In the genomic region with DNA sequence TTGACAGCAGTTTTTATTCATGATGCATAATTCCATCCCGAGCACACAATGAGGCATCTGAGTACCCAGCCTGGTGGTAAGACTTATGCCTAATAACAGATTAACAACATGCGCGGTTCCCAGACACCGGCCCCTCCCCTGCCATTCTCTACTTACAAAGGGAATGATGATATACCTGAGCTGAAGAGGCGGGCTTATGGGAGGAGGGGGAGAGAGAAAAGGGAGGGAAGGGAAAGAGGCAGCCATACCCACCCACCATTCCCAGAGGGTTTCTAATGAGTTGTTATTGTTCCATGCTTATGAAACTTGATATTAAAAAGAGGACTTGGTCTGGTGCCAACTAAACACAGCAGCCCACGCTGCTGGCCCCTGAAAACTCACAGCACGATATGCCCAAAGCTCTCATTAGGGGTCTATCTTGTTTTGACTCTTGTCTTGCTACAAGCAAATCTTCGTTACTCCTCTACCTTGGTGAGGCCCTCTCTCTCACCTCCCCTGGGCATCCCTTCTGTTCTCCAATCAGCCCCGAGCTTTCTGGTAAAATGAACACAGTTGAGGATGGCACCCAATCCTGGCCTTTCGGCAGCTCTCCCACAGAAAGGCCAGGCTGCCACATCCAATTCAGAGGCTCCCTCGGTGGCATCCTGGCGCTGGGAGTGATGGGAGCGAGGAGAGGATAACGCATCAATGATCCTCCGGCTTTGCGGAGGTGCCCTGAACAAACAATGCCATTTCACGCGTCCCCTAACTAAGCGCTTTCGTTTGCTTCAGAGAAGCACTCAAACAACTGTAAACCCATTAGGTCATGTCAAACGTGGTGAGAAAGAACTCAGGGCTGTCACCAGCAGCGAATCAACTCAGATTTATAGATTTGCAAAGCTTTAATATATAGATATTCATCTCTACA, we compare ENCODE assay signal across 12 mouse cellular contexts.
DNase-seq lines count a peak whose midpoint lies in the region; ATAC-seq and TF ChIP-seq lines count a peak whose summit lies in the region.
"Had no signal": no experiment of that assay in that cellular context is flagged by ENCODE, and none has a peak within 500 bp of the region (broad histone marks: within the 10 kb centered on the region; RNA-seq: fewer than 3 reads in every experiment).

No protein-coding gene starts in this region.

- ATAC-seq in limb, embryonic 14.5 days (ENCODE audit: low FRiP score, low read depth) = no peak
- ATAC-seq in forebrain, embryonic 15.5 days (replicated peaks) = peak; percentile 50; the same call in 1 of the 2 replicates
- ATAC-seq in cerebellum, adult (ENCODE audit: insufficient number of reproducible peaks, low FRiP score, low TSS enrichment) = no peak

- peaks cover 10% of the 10 kb centered on the region for H3K4me1 ChIP-seq in limb, embryonic 14.5 days (ENCODE audit: control insufficient read depth, insufficient read depth, low read length)
- H3K4me1 ChIP-seq in limb, embryonic 10.5 days = peaks cover 9% of the 10 kb centered on the region
- peaks cover 53% of the 10 kb centered on the region for H3K4me1 ChIP-seq in forebrain, embryonic 15.5 days
- H3K4me1 ChIP-seq in midbrain, embryonic 10.5 days = peaks cover 42% of the 10 kb centered on the region

- WGBS in limb, embryonic 14.5 days = 65% methylated on average over 22 of the region's 22 CpGs
- WGBS in limb, embryonic 10.5 days = 85% methylated on average over 22 of the region's 22 CpGs
- WGBS in forebrain, embryonic 15.5 days = 20% methylated on average over 22 of the region's 22 CpGs
- WGBS in midbrain, embryonic 10.5 days = 87% methylated on average over 22 of the region's 22 CpGs

- 0 out of 2 replicates have a peak, but pooled peaks cover 2% of the 10 kb centered on the region for H3K9me3 ChIP-seq in limb, embryonic 14.5 days (ENCODE audit: control insufficient read depth, low read length)
- no peaks in the 10 kb centered on the region for H3K9me3 ChIP-seq in limb, embryonic 10.5 days (replicated peaks)
- H3K9me3 ChIP-seq in forebrain, embryonic 15.5 days = no peaks in the 10 kb centered on the region
- H3K9me3 ChIP-seq in midbrain, embryonic 10.5 days (replicated peaks) = no peaks in the 10 kb centered on the region
- H3K9me3 ChIP-seq: heart, embryonic 13.5 days; limb, embryonic 12.5 days had no signal

- no peak for TF ChIP-seq CTCF in left cerebral cortex, adult 2 months (IDR thresholded peaks at IDR 0.05)

- no peaks in the 10 kb centered on the region for H3K27me3 ChIP-seq in limb, embryonic 14.5 days (ENCODE audit: control insufficient read depth, insufficient read depth, low read length)
- H3K27me3 ChIP-seq in limb, embryonic 10.5 days (ENCODE audit: low read depth, poor library complexity, severe bottlenecking) = no peaks in the 10 kb centered on the region
- H3K27me3 ChIP-seq in forebrain, embryonic 15.5 days = no peaks in the 10 kb centered on the region
- no peaks in the 10 kb centered on the region for H3K27me3 ChIP-seq in midbrain, embryonic 10.5 days (ENCODE audit: low read depth, poor library complexity, severe bottlenecking)
- H3K27me3 ChIP-seq: CH12.LX; heart, embryonic 13.5 days had no signal

- H3K9ac ChIP-seq in limb, embryonic 14.5 days (ENCODE audit: low read depth, low read length, severe bottlenecking) = no peak overlapping the region
- H3K9ac ChIP-seq in forebrain, embryonic 15.5 days (replicated peaks) = peak overlapping the region; percentile 14
- H3K9ac ChIP-seq: heart, embryonic 13.5 days; limb, embryonic 12.5 days had no signal

- no peak overlapping the region for H3K27ac ChIP-seq in limb, embryonic 14.5 days (replicated peaks; ENCODE audit: low read depth, low read length)
- no peak overlapping the region for H3K27ac ChIP-seq in limb, embryonic 10.5 days
- peak overlapping the region; percentile 57 for H3K27ac ChIP-seq in forebrain, embryonic 15.5 days (replicated peaks)
- peak overlapping the region; percentile 69 for H3K27ac ChIP-seq in midbrain, embryonic 10.5 days (replicated peaks)
- no peak overlapping the region for H3K27ac ChIP-seq in left cerebral cortex, adult 2 months
- H3K27ac ChIP-seq: limb, embryonic 12.5 days had no signal

- DNase-seq in limb, embryonic 14.5 days (ENCODE audit: low spot score) = peak; percentile 49
- DNase-seq in limb, embryonic 10.5 days (ENCODE audit: low spot score) = no peak
- DNase-seq in midbrain, embryonic 10.5 days (ENCODE audit: low spot score) = no peak
- DNase-seq in retina, postnatal 1 day = peak; percentile 85
- no peak for DNase-seq in left cerebral cortex, adult 2 months (ENCODE audit: extremely low spot score in 1 of 2, low spot score in 2 of 2)
- DNase-seq: adrenal gland, postnatal 10 days; kidney, adult 11 months had no signal

- H3K36me3 ChIP-seq in limb, embryonic 14.5 days (ENCODE audit: control insufficient read depth, insufficient read depth, low read length) = no peaks in the 10 kb centered on the region; the same call in 1 of the 2 replicates
- H3K36me3 ChIP-seq in limb, embryonic 10.5 days = peaks cover 15% of the 10 kb centered on the region
- H3K36me3 ChIP-seq in forebrain, embryonic 15.5 days = no peaks in the 10 kb centered on the region
- H3K36me3 ChIP-seq in midbrain, embryonic 10.5 days = peaks cover 26% of the 10 kb centered on the region
- H3K36me3 ChIP-seq: limb, embryonic 12.5 days had no signal

- no peak overlapping the region for H3K4me2 ChIP-seq in limb, embryonic 14.5 days (replicated peaks; ENCODE audit: low read depth, low read length, severe bottlenecking)
- H3K4me2 ChIP-seq in forebrain, embryonic 15.5 days (replicated peaks) = peak overlapping the region; percentile 29
- H3K4me2 ChIP-seq: heart, embryonic 13.5 days; limb, embryonic 12.5 days had no signal

- no peak for TF ChIP-seq POLR2A in limb, embryonic 14.5 days (IDR thresholded peaks at IDR 0.05; ENCODE audit: borderline replicate concordance, extremely low read depth, insufficient read depth, insufficient read length)

- intact Hi-C loops in left cerebral cortex, adult 2 months (cut with DNase I) = no loop called here

- H3K4me3 ChIP-seq in limb, embryonic 14.5 days (replicated peaks; ENCODE audit: low read length) = no peak overlapping the region
- no peak overlapping the region for H3K4me3 ChIP-seq in limb, embryonic 10.5 days
- H3K4me3 ChIP-seq in forebrain, embryonic 15.5 days = no peak overlapping the region
- H3K4me3 ChIP-seq in midbrain, embryonic 10.5 days = no peak overlapping the region
- H3K4me3 ChIP-seq in left cerebral cortex, adult 2 months = no peak overlapping the region
- H3K4me3 ChIP-seq: heart, embryonic 13.5 days; limb, embryonic 12.5 days had no signal

Comparison
In these comparisons a context has a peak if more than half of its experiments do, and no peak if none do; other contexts are left out.
1. DNase-seq: peak in limb, embryonic 14.5 days (single experiment) and retina, postnatal 1 day (single experiment); none in limb, embryonic 10.5 days (single experiment), midbrain, embryonic 10.5 days (single experiment) and left cerebral cortex, adult 2 months (0 of 2).
2. H3K27ac ChIP-seq: peak in forebrain, embryonic 15.5 days (single experiment) and midbrain, embryonic 10.5 days (single experiment); none in limb, embryonic 14.5 days (single experiment), limb, embryonic 10.5 days (single experiment) and left cerebral cortex, adult 2 months (single experiment).